Mouse (Mus musculus): ENCODE measurements around the gene Dnajb11. TPM values are rescaled to one million over a fixed set of nuclear protein-coding genes. Genes with fewer than 3 reads are reported as not detected.

Dnajb11 gene
- polyA plus RNA-seq, 1 experiment from 2014 or later = 97.3 TPM

- H3K36me3 ChIP-seq (ENCODE audit: control insufficient read depth, insufficient read depth, low read length) = no peaks in the 10 kb centered on the region
- H3K27ac ChIP-seq (ENCODE audit: low read depth, low read length) = no peak overlapping the region
- H3K4me2 ChIP-seq (ENCODE audit: low read depth, low read length, severe bottlenecking) = no peak overlapping the region
- no peak for ATAC-seq (replicated peaks; ENCODE audit: low FRiP score)
- DNase-seq (ENCODE audit: low spot score) = no peak
- 90% methylated on average over 4 of the region's 4 CpGs for WGBS
- H3K27me3 ChIP-seq (ENCODE audit: control insufficient read depth, insufficient read depth, low read length) = no peaks in the 10 kb centered on the region
- no peak overlapping the region for H3K9ac ChIP-seq (ENCODE audit: low read length)
- H3K4me3 ChIP-seq (ENCODE audit: low read depth, low read length) = no peak overlapping the region
- no peaks in the 10 kb centered on the region for H3K9me3 ChIP-seq (ENCODE audit: control insufficient read depth, low read length)
- H3K4me1 ChIP-seq (replicated peaks; ENCODE audit: control insufficient read depth, insufficient read depth, low read length) = 0 out of 2 replicates have a peak, but pooled peaks cover 2% of the 10 kb centered on the region
Observed at GRCm38 (mm10) chr16:22845481-22845880, 12.2 kb upstream of the Dnajb11 start.

- no peaks in the 10 kb centered on the region for H3K36me3 ChIP-seq (ENCODE audit: control insufficient read depth, insufficient read depth, low read length)
Observed at GRCm38 (mm10) chr16:22847686-22848085, 10.0 kb upstream of the Dnajb11 start.

GRCm38 (mm10) chr16:22848331-22848730, 9.3 kb upstream of the Dnajb11 start:
- no peaks in the 10 kb centered on the region for H3K9me3 ChIP-seq (ENCODE audit: control insufficient read depth, low read length)
- no peaks in the 10 kb centered on the region for H3K36me3 ChIP-seq (ENCODE audit: control insufficient read depth, insufficient read depth, low read length)
- H3K4me2 ChIP-seq (ENCODE audit: low read depth, low read length, severe bottlenecking) = no peak overlapping the region
- DNase-seq (ENCODE audit: low spot score) (no peak), ATAC-seq (replicated peaks; ENCODE audit: low FRiP score) (no peak)
- 83% methylated on average over 1 of the region's 1 CpGs for WGBS
- H3K9ac ChIP-seq (ENCODE audit: low read length) = no peak overlapping the region
- H3K27me3 ChIP-seq (ENCODE audit: control insufficient read depth, insufficient read depth, low read length) = no peaks in the 10 kb centered on the region
- H3K4me3 ChIP-seq (ENCODE audit: low read depth, low read length) = no peak overlapping the region
- no peak overlapping the region for H3K27ac ChIP-seq (ENCODE audit: low read depth, low read length)
- H3K4me1 ChIP-seq (replicated peaks; ENCODE audit: control insufficient read depth, insufficient read depth, low read length) = 0 out of 2 replicates have a peak, but pooled peaks cover 2% of the 10 kb centered on the region

More at GRCm38 (mm10) chr16:22847686-22848085, 10.0 kb upstream of the Dnajb11 start:
- DNase-seq (ENCODE audit: low spot score) (no peak), ATAC-seq (replicated peaks; ENCODE audit: low FRiP score) (no peak)
- WGBS = 89% methylated on average over 1 of the region's 1 CpGs
- Histone ChIP-seq H3K9me3 (ENCODE audit: control insufficient read depth, low read length) (no peaks in the 10 kb centered on the region), H3K4me3 (ENCODE audit: low read depth, low read length) (no peak overlapping the region), H3K27me3 (ENCODE audit: control insufficient read depth, insufficient read depth, low read length) (no peaks in the 10 kb centered on the region), H3K4me1 (replicated peaks; ENCODE audit: control insufficient read depth, insufficient read depth, low read length) (0 out of 2 replicates have a peak, but pooled peaks cover 2% of the 10 kb centered on the region), H3K27ac (ENCODE audit: low read depth, low read length) (no peak overlapping the region), H3K4me2 (ENCODE audit: low read depth, low read length, severe bottlenecking) (no peak overlapping the region), H3K9ac (ENCODE audit: low read length) (no peak overlapping the region)

- DNase-seq (ENCODE audit: low spot score) (no peak), ATAC-seq (replicated peaks; ENCODE audit: low FRiP score) (no peak)
- no peak overlapping the region for H3K4me2 ChIP-seq (ENCODE audit: low read depth, low read length, severe bottlenecking)
- no peak overlapping the region for H3K27ac ChIP-seq (ENCODE audit: low read depth, low read length)
- no peaks in the 10 kb centered on the region for H3K9me3 ChIP-seq (ENCODE audit: control insufficient read depth, low read length)
- no peaks in the 10 kb centered on the region for H3K36me3 ChIP-seq (ENCODE audit: control insufficient read depth, insufficient read depth, low read length)
- no peaks in the 10 kb centered on the region for H3K27me3 ChIP-seq (ENCODE audit: control insufficient read depth, insufficient read depth, low read length)
- no peak overlapping the region for H3K9ac ChIP-seq (ENCODE audit: low read length)
- peaks cover 3% of the 10 kb centered on the region; the same call in 1 of the 2 replicates for H3K4me1 ChIP-seq (replicated peaks; ENCODE audit: control insufficient read depth, insufficient read depth, low read length)
- WGBS = 90% methylated on average over 4 of the region's 4 CpGs
- no peak overlapping the region for H3K4me3 ChIP-seq (ENCODE audit: low read depth, low read length)
Observed at GRCm38 (mm10) chr16:22852709-22853108, 4.9 kb upstream of the Dnajb11 start.

- ATAC-seq (replicated peaks; ENCODE audit: low FRiP score) (no peak), DNase-seq (ENCODE audit: low spot score) (no peak)
- H3K9me3 ChIP-seq (ENCODE audit: control insufficient read depth, low read length) = no peaks in the 10 kb centered on the region
- 17% methylated on average over 9 of the region's 9 CpGs for WGBS
- no peaks in the 10 kb centered on the region for H3K36me3 ChIP-seq (ENCODE audit: control insufficient read depth, insufficient read depth, low read length)
- peaks cover 8% of the 10 kb centered on the region; the same call in 1 of the 2 replicates for H3K4me1 ChIP-seq (replicated peaks; ENCODE audit: control insufficient read depth, insufficient read depth, low read length)
- H3K4me2 ChIP-seq (ENCODE audit: low read depth, low read length, severe bottlenecking) = peak overlapping the region; percentile 77
- H3K27me3 ChIP-seq (ENCODE audit: control insufficient read depth, insufficient read depth, low read length) = no peaks in the 10 kb centered on the region
- peak overlapping the region; percentile 91 for H3K4me3 ChIP-seq (ENCODE audit: low read depth, low read length)
- H3K27ac ChIP-seq (ENCODE audit: low read depth, low read length) = no peak overlapping the region
- H3K9ac ChIP-seq (ENCODE audit: low read length) = peak overlapping the region; percentile 54
Observed at GRCm38 (mm10) chr16:22856773-22857172, 872 bp upstream of the Dnajb11 start.

- Histone ChIP-seq H3K9me3 (ENCODE audit: control insufficient read depth, low read length) (no peaks in the 10 kb centered on the region), H3K4me3 (ENCODE audit: low read depth, low read length) (no peak overlapping the region), H3K4me2 (ENCODE audit: low read depth, low read length, severe bottlenecking) (no peak overlapping the region), H3K9ac (ENCODE audit: low read length) (no peak overlapping the region), H3K27me3 (ENCODE audit: control insufficient read depth, insufficient read depth, low read length) (no peaks in the 10 kb centered on the region), H3K27ac (ENCODE audit: low read depth, low read length) (no peak overlapping the region), H3K4me1 (replicated peaks; ENCODE audit: control insufficient read depth, insufficient read depth, low read length) (no peaks in the 10 kb centered on the region), H3K36me3 (ENCODE audit: control insufficient read depth, insufficient read depth, low read length) (peaks cover 6% of the 10 kb centered on the region; the same call in 1 of the 2 replicates)
- ATAC-seq (replicated peaks; ENCODE audit: low FRiP score) (no peak), DNase-seq (ENCODE audit: low spot score) (no peak)
- 91% methylated on average over 8 of the region's 8 CpGs for WGBS
Observed at GRCm38 (mm10) chr16:22872397-22872796, 14.8 kb downstream of the Dnajb11 start.

GRCm38 (mm10) chr16:22873369-22873768, 15.7 kb downstream of the Dnajb11 start:
- no peak for DNase-seq (ENCODE audit: low spot score)
- Histone ChIP-seq H3K36me3 (ENCODE audit: control insufficient read depth, insufficient read depth, low read length) (peaks cover 6% of the 10 kb centered on the region; the same call in 1 of the 2 replicates), H3K27ac (ENCODE audit: low read depth, low read length) (no peak overlapping the region), H3K27me3 (ENCODE audit: control insufficient read depth, insufficient read depth, low read length) (no peaks in the 10 kb centered on the region), H3K9ac (ENCODE audit: low read length) (no peak overlapping the region), H3K4me2 (ENCODE audit: low read depth, low read length, severe bottlenecking) (no peak overlapping the region), H3K4me1 (replicated peaks; ENCODE audit: control insufficient read depth, insufficient read depth, low read length) (no peaks in the 10 kb centered on the region), H3K4me3 (ENCODE audit: low read depth, low read length) (no peak overlapping the region), H3K9me3 (ENCODE audit: control insufficient read depth, low read length) (no peaks in the 10 kb centered on the region)
- no peak for ATAC-seq (replicated peaks; ENCODE audit: low FRiP score)
- 78% methylated on average over 4 of the region's 4 CpGs for WGBS

GRCm38 (mm10) chr16:22876218-22877043, 18.8 kb downstream of the Dnajb11 start:
- DNase-seq (ENCODE audit: low spot score) = no peak
- H3K9ac ChIP-seq (ENCODE audit: low read length) = no peak overlapping the region
- no peak overlapping the region for H3K4me3 ChIP-seq (ENCODE audit: low read depth, low read length)
- WGBS = 52% methylated on average over 9 of the region's 9 CpGs
- no peaks in the 10 kb centered on the region for H3K4me1 ChIP-seq (replicated peaks; ENCODE audit: control insufficient read depth, insufficient read depth, low read length)
- H3K36me3 ChIP-seq (ENCODE audit: control insufficient read depth, insufficient read depth, low read length) = no peaks in the 10 kb centered on the region; the same call in 1 of the 2 replicates
- H3K9me3 ChIP-seq (ENCODE audit: control insufficient read depth, low read length) = no peaks in the 10 kb centered on the region
- no peak overlapping the region for H3K27ac ChIP-seq (ENCODE audit: low read depth, low read length)
- H3K27me3 ChIP-seq (ENCODE audit: control insufficient read depth, insufficient read depth, low read length) = no peaks in the 10 kb centered on the region
- ATAC-seq (replicated peaks; ENCODE audit: low FRiP score) = no peak
- H3K4me2 ChIP-seq (ENCODE audit: low read depth, low read length, severe bottlenecking) = no peak overlapping the region

All from forebrain, embryonic 11.5 days (tissue).